Mouse (Mus musculus): ENCODE data around the gene Lrrn2. TPM values are rescaled to one million over a fixed set of nuclear protein-coding genes. Genes with fewer than 3 reads are reported as not detected.

The Lrrn2 gene
- polyA plus RNA-seq, 1 experiment, result not detected

DNA sequence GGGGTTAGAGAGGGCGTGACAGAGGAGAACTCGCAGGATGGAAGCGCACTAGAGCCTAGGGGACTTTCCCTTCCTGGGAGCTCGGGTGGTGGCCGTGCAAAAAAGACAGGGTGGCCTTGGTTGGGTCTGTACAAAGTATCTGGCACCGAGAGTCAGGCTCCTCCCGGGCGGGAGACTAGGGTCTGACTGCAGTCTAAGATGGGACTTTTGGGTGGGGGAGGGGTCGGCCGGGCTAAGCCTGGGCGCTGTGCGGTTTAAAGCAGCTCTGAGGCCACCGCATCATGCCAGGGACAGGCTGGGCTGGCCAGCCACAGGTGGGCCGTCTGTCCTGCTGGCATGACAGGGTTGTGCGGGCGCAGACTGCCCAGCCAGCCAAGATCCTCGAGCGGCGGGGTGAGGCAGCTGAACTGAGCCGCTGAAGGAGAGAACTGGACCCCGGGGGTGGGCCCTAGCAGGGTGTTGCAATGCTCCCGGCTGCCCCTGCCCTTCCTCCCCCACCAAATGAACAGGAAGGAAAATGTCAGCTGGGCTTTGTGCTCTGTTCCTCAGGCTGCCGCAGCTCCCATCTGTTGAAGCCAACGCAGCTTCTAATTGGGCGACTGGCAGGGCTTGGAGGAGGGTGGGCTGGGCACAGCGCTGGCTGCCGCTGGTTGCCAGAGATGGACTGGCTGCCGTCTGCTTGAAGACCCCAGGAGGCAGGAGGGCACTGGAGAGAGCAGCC lies 1.1 kb downstream of the Lrrn2 start:
- Histone ChIP-seq H3K4me3 (replicated peaks) (peak overlapping the region; percentile 7), H3K4me1 (peaks cover 18% of the 10 kb centered on the region), H3K9me3 (peaks cover 3% of the 10 kb centered on the region; the same call in 1 of the 2 replicates), H3K36me3 (replicated peaks; ENCODE audit: low read length) (no peaks in the 10 kb centered on the region), H3K27me3 (replicated peaks) (peaks cover 97% of the 10 kb centered on the region)
- TF ChIP-seq FLI1 (IDR thresholded peaks at IDR 0.05; ENCODE audit: low read length) (no peak), GATA1 (IDR thresholded peaks at IDR 0.05; ENCODE audit: borderline replicate concordance, low read length) (no peak)

DNA sequence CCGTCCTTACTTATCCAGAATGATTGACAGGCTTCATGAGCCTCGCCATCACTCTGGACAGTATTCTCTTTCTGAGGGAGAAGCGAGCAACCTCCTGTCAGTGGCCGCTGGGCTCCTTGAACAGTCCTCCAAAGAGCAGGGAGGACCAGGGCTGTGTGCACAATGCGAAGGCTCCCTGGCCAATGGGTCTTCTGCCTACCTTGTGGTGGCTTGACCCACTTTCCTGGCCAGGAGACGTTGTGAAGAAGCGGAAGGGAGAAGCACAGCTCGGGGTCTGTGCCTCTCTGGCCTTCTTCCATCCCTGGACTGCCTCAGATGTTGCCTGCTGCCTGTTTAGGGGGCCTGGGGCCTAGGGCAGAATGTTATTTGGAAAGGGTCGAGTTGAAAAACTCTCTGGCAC lies 1.8 kb downstream of the Lrrn2 start:
- peaks cover 3% of the 10 kb centered on the region; the same call in 1 of the 2 replicates for H3K9me3 ChIP-seq
- peaks cover 95% of the 10 kb centered on the region for H3K27me3 ChIP-seq (replicated peaks)
- no peak overlapping the region for H3K4me3 ChIP-seq (replicated peaks)
- H3K4me1 ChIP-seq, result peaks cover 19% of the 10 kb centered on the region
- no peaks in the 10 kb centered on the region for H3K36me3 ChIP-seq (replicated peaks; ENCODE audit: low read length)
- TF ChIP-seq FLI1 (IDR thresholded peaks at IDR 0.05; ENCODE audit: low read length), result no peak
- no peak for TF ChIP-seq GATA1 (IDR thresholded peaks at IDR 0.05; ENCODE audit: borderline replicate concordance, low read length)

DNA sequence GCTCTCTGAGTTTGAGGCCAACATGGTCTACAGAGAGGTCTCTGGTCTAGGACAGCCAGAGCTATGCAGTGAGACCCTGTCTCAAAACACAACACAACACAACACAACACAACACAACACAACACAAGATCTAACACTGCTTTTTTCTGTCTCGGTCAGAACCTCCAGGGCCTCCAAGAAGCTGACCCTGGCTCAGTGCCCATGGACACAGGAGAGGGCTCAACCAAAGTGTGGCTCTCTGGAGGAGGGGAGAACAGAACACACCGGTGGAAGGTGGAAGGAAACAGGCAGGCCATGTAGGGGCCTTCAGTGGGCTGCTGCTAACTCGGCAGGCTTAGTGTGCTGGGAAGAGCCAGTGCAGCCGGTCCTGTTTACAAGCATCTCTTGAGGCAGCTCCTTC lies 5.6 kb downstream of the Lrrn2 start:
- no peak overlapping the region for H3K4me3 ChIP-seq (replicated peaks)
- H3K27me3 ChIP-seq (replicated peaks), result peaks cover 95% of the 10 kb centered on the region
- peaks cover 12% of the 10 kb centered on the region for H3K4me1 ChIP-seq
- H3K9me3 ChIP-seq, result no peaks in the 10 kb centered on the region
- TF ChIP-seq GATA1 (IDR thresholded peaks at IDR 0.05; ENCODE audit: borderline replicate concordance, low read length) (no peak), FLI1 (IDR thresholded peaks at IDR 0.05; ENCODE audit: low read length) (no peak)
- no peaks in the 10 kb centered on the region for H3K36me3 ChIP-seq (replicated peaks; ENCODE audit: low read length)

DNA sequence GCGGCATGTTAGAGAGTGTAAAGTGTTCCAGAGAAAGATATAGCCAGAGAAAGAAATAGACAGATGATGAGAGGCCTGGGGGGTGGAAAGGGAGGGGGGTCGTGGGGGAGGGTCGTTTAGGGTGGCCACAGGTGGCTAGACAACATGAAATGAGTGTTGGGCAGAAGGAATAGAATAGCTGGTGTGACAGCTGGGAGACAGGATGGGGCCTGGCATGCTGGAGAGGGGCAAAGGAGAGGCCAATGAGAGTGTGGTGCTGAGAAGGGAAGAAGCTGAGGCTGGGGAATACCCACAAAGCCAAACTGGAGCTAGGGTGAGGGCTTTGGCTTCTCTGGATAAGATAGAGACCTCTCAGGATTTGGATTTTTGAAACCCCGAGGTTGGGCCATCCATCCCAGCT lies 6.6 kb downstream of the Lrrn2 start:
- no peak for TF ChIP-seq FLI1 (IDR thresholded peaks at IDR 0.05; ENCODE audit: low read length)
- TF ChIP-seq GATA1 (IDR thresholded peaks at IDR 0.05; ENCODE audit: borderline replicate concordance, low read length), result no peak
- no peaks in the 10 kb centered on the region for H3K9me3 ChIP-seq
- peaks cover 91% of the 10 kb centered on the region for H3K27me3 ChIP-seq (replicated peaks)
- no peaks in the 10 kb centered on the region for H3K36me3 ChIP-seq (replicated peaks; ENCODE audit: low read length)
- no peak overlapping the region for H3K4me3 ChIP-seq (replicated peaks)
- peaks cover 3% of the 10 kb centered on the region; the same call in 1 of the 2 replicates for H3K4me1 ChIP-seq

DNA sequence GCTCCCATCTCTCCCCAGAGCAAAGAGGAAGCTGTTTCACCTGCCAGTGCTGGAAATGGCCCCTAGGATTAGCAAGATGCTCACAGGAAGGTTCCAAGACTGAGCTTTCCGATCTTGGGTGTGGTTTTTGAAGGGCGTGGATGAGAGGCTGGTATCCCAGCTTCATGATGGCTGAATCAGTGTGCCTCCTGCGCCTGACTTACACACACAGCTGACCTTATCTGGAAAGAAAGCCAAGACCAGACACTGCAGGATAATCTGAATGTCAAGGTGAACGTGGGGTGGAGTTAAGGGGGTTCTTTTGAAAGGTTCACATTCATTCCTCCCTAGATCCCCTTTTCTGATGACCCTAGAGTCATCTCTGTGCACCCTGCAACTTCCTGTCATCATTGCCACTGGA lies 8.7 kb downstream of the Lrrn2 start:
- Histone ChIP-seq H3K36me3 (replicated peaks; ENCODE audit: low read length) (no peaks in the 10 kb centered on the region), H3K27me3 (replicated peaks) (peaks cover 81% of the 10 kb centered on the region), H3K4me1 (peaks cover 21% of the 10 kb centered on the region), H3K4me3 (replicated peaks) (no peak overlapping the region), H3K9me3 (no peaks in the 10 kb centered on the region)
- TF ChIP-seq GATA1 (IDR thresholded peaks at IDR 0.05; ENCODE audit: borderline replicate concordance, low read length), result no peak
- no peak for TF ChIP-seq FLI1 (IDR thresholded peaks at IDR 0.05; ENCODE audit: low read length)

DNA sequence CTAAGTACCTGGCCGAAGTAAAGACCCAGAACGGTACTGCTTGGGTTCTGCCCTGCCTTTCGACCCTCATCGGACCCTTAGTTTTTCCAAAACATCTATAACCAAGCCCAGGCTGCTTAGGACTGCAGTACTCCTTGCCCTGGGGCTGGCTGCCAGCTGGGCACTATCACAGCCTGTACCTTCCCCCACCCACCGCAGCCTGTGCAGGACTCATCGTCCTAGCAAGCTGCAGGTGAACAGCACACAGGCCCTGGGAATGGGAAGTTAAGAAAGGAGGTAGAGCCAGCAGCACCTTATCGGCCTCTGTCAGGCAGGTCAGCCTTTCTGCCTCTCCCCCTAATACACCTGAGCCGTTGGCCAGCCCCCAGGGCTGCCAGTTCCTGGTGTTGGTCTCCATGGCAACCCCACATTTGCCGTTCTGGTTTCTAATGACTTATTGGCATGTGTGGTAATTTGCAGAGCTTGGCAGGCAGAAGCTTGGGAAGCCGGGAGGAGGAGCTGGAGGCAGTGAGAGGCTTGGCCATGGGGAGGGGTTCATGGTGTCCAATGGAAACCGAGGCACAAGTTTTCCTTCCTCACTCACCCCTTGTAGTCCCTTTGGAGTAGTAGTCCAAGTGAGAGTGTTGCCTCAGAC lies 10.2 kb downstream of the Lrrn2 start:
- no peaks in the 10 kb centered on the region for H3K9me3 ChIP-seq
- H3K4me3 ChIP-seq (replicated peaks), result no peak overlapping the region
- H3K36me3 ChIP-seq (replicated peaks; ENCODE audit: low read length), result no peaks in the 10 kb centered on the region
- peaks cover 31% of the 10 kb centered on the region for H3K4me1 ChIP-seq
- H3K27me3 ChIP-seq (replicated peaks), result peaks cover 76% of the 10 kb centered on the region
- no peak for TF ChIP-seq GATA1 (IDR thresholded peaks at IDR 0.05; ENCODE audit: borderline replicate concordance, low read length)
- no peak for TF ChIP-seq FLI1 (IDR thresholded peaks at IDR 0.05; ENCODE audit: low read length)

DNA sequence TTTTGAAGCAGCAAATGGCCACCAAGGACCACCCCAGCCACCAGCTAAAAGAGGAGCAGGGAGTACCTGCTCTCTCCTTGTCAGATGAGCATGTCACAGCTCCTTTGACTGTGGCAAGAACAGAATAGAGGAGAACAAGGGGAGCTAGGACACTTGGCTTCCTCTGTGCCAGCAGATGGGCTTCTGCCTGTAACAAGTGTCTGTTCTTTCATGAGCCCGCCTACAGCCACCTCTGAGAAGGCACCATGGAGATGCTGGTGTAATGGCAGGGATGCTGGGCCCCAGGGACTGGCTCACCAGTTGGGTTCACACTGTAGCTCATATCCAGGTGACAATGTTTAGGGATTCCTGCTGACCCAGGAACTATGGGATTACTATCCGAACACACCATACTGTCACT lies 12.0 kb downstream of the Lrrn2 start:
- peaks cover 28% of the 10 kb centered on the region for H3K4me1 ChIP-seq
- TF ChIP-seq FLI1 (IDR thresholded peaks at IDR 0.05; ENCODE audit: low read length) (no peak), GATA1 (IDR thresholded peaks at IDR 0.05; ENCODE audit: borderline replicate concordance, low read length) (no peak)
- peaks cover 73% of the 10 kb centered on the region for H3K27me3 ChIP-seq (replicated peaks)
- no peak overlapping the region for H3K4me3 ChIP-seq (replicated peaks)
- H3K9me3 ChIP-seq, result no peaks in the 10 kb centered on the region
- H3K36me3 ChIP-seq (replicated peaks; ENCODE audit: low read length), result no peaks in the 10 kb centered on the region

DNA sequence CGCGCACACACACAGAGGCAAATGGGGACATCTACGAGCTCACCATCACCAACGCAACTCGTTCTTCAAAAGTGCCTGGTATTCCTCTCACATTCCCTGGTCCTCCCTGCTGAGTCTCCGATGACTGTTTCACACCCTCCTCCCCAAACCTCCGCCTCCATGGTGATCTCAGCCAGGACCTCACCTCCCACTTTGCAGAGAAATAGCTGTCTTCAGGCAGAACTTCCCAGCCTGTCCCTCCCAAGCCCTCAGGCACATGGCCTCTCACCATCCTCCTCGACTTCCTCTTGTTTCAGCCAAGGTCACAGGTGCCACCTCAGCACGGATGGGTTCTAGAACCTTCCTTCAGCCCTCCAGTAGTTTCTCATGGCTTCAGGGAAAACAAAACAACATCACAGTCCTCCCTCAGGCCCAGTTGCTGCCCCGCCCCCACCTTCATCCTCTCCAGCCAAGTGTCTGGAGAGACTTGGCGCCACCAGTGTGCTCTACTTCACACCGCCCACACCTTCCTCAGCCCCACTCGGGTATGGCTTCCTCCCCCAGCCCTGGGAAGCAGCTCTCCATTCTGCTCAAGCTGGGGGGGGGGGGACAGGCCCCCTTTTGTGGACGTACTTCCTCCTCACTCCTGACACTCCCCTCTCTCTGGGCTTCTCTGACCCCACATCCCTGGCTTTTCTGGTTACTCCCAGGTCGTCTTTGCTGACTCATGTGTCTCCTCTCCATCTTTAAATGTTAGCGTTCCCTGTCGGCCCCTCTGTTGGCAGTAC lies 13.4 kb downstream of the Lrrn2 start:
- TF ChIP-seq GATA1 (IDR thresholded peaks at IDR 0.05; ENCODE audit: borderline replicate concordance, low read length), result no peak
- no peak for TF ChIP-seq FLI1 (IDR thresholded peaks at IDR 0.05; ENCODE audit: low read length)
- Histone ChIP-seq H3K9me3 (no peaks in the 10 kb centered on the region), H3K27me3 (replicated peaks) (peaks cover 73% of the 10 kb centered on the region), H3K4me3 (replicated peaks) (peak overlapping the region; percentile 60), H3K4me1 (peaks cover 28% of the 10 kb centered on the region), H3K36me3 (replicated peaks; ENCODE audit: low read length) (no peaks in the 10 kb centered on the region)

DNA sequence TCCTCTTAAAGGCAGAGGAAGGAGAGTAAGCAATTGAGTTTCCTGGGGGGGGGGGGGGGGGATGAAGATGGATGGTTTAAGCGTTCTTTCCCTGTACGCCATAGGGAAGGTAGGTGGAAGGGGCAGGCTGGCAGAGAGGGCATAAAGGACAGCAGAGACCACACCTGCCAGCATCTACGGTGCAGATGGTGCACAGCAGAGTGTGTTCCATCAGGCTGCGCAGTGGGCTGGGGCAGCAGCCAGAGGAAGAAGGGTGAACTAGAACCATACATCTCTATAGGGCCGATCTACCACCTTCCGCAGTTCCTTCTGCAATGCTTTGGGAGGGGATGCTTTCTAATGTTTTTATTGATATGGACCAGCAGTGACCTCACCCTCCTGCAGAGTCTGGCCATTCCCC lies 19.0 kb downstream of the Lrrn2 start:
- TF ChIP-seq GATA1 (IDR thresholded peaks at IDR 0.05; ENCODE audit: borderline replicate concordance, low read length), result no peak
- TF ChIP-seq FLI1 (IDR thresholded peaks at IDR 0.05; ENCODE audit: low read length), result no peak
- Histone ChIP-seq H3K4me3 (replicated peaks) (no peak overlapping the region), H3K27me3 (replicated peaks) (peaks cover 76% of the 10 kb centered on the region), H3K9me3 (no peaks in the 10 kb centered on the region), H3K4me1 (peaks cover 8% of the 10 kb centered on the region), H3K36me3 (replicated peaks; ENCODE audit: low read length) (no peaks in the 10 kb centered on the region)

DNA sequence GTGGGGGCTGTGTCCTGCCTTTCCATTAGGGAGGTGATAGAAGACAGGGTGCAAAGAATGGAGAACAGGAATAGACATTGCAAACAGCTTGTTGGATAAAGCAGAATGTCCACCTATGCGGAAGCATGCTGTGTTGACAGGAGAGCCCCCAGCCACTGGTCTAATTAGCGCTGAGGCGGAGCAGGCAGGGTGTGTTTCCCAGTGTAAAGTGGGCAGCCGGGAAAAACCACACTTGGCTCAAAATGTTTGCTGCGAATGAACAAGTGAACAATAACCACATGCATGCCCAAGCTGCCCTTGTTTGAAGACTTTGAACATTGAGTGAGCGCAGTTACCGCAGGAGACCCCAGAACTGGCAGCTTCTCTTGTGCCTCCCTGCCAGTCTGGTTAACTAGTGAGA lies 19.6 kb downstream of the Lrrn2 start:
- Histone ChIP-seq H3K27me3 (replicated peaks) (peaks cover 76% of the 10 kb centered on the region), H3K4me3 (replicated peaks) (no peak overlapping the region), H3K36me3 (replicated peaks; ENCODE audit: low read length) (no peaks in the 10 kb centered on the region), H3K9me3 (0 out of 2 replicates have a peak, but pooled peaks cover 2% of the 10 kb centered on the region), H3K4me1 (peaks cover 2% of the 10 kb centered on the region)
- TF ChIP-seq FLI1 (IDR thresholded peaks at IDR 0.05; ENCODE audit: low read length) (no peak), GATA1 (IDR thresholded peaks at IDR 0.05; ENCODE audit: borderline replicate concordance, low read length) (no peak)
